Mouse (Mus musculus) inflammation-experienced regulatory T-cells (primary cell): ENCODE measurements around the gene Gm20814. TPM values are rescaled to one million over a fixed set of nuclear protein-coding genes. Genes with fewer than 3 reads are reported as not detected.

ENCODE experiments used
- polyA plus RNA-seq, 2 experiments: library from polyadenylated mRNA; unstranded; fragments of 100-300 nt; shearing (Covaris generic); gene quantifications; one replicate each; pipeline ENCODE4 v1.2.1; 2017

The Gm20814 gene
- not detected for polyA plus RNA-seq

DNA sequence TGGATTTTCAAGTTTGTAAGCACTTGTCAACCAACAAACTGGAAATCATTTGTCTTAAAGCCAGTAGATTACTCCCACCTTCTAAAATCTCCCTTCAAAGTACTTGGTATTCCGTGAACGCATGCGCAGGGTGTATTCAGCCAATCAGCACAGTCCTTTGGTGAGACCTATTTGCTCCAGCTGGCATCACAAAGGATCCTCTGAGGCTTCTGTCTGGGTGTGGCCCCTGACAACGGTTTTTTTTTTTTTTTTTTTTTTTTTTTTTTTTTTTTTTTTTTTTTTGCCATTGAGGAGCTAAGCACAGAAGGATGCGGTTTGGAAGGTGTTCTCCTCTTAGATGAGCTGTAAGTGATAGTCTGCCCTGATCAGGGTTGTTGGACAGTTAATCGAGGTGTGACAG lies at the start of gene Gm20814:
Gene Gm20814, plus strand, starts transcription at position 301 of the 400 bp plus-strand sequence.

